Mouse (Mus musculus) embryonic facial prominence, embryonic 12.5 days (tissue): Measurements from ENCODE around the gene Nudt4. TPM values are rescaled to one million over a fixed set of nuclear protein-coding genes. Genes with fewer than 3 reads are reported as not detected.
"Not testable (repeated sequence)": the region's sequence is repeated elsewhere in the genome, so short reads cannot be mapped to it uniquely, and the experiment has no call there.

Experiments used
- ATAC-seq: fragments of 200-750 bp; cut with Nextera tagmentation; 2 replicates; pipeline ENCODE4 v1.8.0; 2017; ENCODE audit not compliant: insufficient number of reproducible peaks, insufficient read depth, low FRiP score, low TSS enrichment
- H3K27ac ChIP-seq: fragments of 300-500 bp; sonication (generic); 2 replicates; pipeline ENCODE4 v1.5.1; 2016; ENCODE audit warnings: mild to moderate bottlenecking
- H3K27me3 ChIP-seq: fragments of 300-500 bp; sonication (generic); 2 replicates; pipeline ENCODE4 v1.6.1; 2016; ENCODE audit warnings: mild to moderate bottlenecking, moderate library complexity
- H3K36me3 ChIP-seq: fragments of 300-500 bp; sonication (generic); 2 replicates; pipeline ENCODE4 v1.6.1; 2016; ENCODE audit warnings: mild to moderate bottlenecking
- H3K4me1 ChIP-seq: fragments of 300-500 bp; sonication (generic); 2 replicates; pipeline ENCODE4 v1.6.1; 2016
- H3K4me2 ChIP-seq: fragments of 300-500 bp; sonication (generic); replicated peaks from 2 replicates; pipeline ENCODE4 v1.6.1; 2016; ENCODE audit warnings: mild to moderate bottlenecking, moderate library complexity
- H3K4me3 ChIP-seq: fragments of 300-500 bp; sonication (generic); 2 replicates; pipeline ENCODE4 v1.5.1; 2016; ENCODE audit warnings: mild to moderate bottlenecking
- H3K9ac ChIP-seq: fragments of 300-500 bp; sonication (generic); 2 replicates; pipeline ENCODE4 v1.6.1; 2016; ENCODE audit warnings: mild to moderate bottlenecking, moderate library complexity
- H3K9me3 ChIP-seq: fragments of 300-500 bp; sonication (generic); 2 replicates; pipeline ENCODE4 v1.6.1; 2016; ENCODE audit warnings: mild to moderate bottlenecking, moderate library complexity
- WGBS: fragments of 180-500 bp; shearing (Covaris S2); methylation state at CpG from one replicate; pipeline ENCODE4 v1.1.7; 2016; 5-methylcytosine and 5-hydroxymethylcytosine counted together
- polyA plus RNA-seq: library from polyadenylated mRNA; unstranded; fragments of >200 nt; fragmentation: Nextera tagmentation; extraction: Ambion mirVana; gene quantifications from 2 replicates; pipeline ENCODE4 v1.2.1, GENCODE M21; 2016

Gene Nudt4
- polyA plus RNA-seq, 1 experiment from 2014 or later: 122 TPM

GRCm38 (mm10) chr10:95550506-95550905, 13.4 kb downstream of the Nudt4 start:
- 55% methylated on average over 1 of the region's 1 CpGs for WGBS

GRCm38 (mm10) chr10:95549080-95549479, 14.9 kb downstream of the Nudt4 start:
- not testable (repeated sequence) for H3K9me3 ChIP-seq, H3K4me2 ChIP-seq, H3K4me3 ChIP-seq, H3K27me3 ChIP-seq, H3K4me1 ChIP-seq, ATAC-seq, H3K27ac ChIP-seq, H3K9ac ChIP-seq
- 57% methylated on average over 5 of the region's 5 CpGs for WGBS
- H3K36me3 ChIP-seq: peaks cover 53% of the 10 kb centered on the region

More at GRCm38 (mm10) chr10:95550506-95550905, 13.4 kb downstream of the Nudt4 start:
- Histone ChIP-seq H3K36me3 (peaks cover 45% of the 10 kb centered on the region), H3K4me2 (no peak overlapping the region), H3K27me3 (no peaks in the 10 kb centered on the region), H3K9ac (no peak overlapping the region), H3K4me1 (no peaks in the 10 kb centered on the region), H3K9me3 (no peaks in the 10 kb centered on the region), H3K4me3 (no peak overlapping the region), H3K27ac (no peak overlapping the region)
- ATAC-seq: no peak

- no peak overlapping the region for H3K9ac ChIP-seq
- peaks cover 3% of the 10 kb centered on the region; the same call in 1 of the 2 replicates for H3K4me1 ChIP-seq
- no peak for ATAC-seq
- H3K36me3 ChIP-seq: peaks cover 52% of the 10 kb centered on the region
- no peak overlapping the region for H3K4me3 ChIP-seq
- H3K27ac ChIP-seq: no peak overlapping the region
- H3K9me3 ChIP-seq: no peaks in the 10 kb centered on the region
- 83% methylated on average over 11 of the region's 11 CpGs for WGBS
- H3K4me2 ChIP-seq: no peak overlapping the region
- no peaks in the 10 kb centered on the region for H3K27me3 ChIP-seq
Observed at GRCm38 (mm10) chr10:95548154-95548826, 15.7 kb downstream of the Nudt4 start.

- peaks cover 55% of the 10 kb centered on the region for H3K36me3 ChIP-seq
Observed at GRCm38 (mm10) chr10:95546178-95546577, 17.8 kb downstream of the Nudt4 start.

GRCm38 (mm10) chr10:95545051-95545450, 18.9 kb downstream of the Nudt4 start:
- 76% methylated on average over 4 of the region's 4 CpGs for WGBS
- no peaks in the 10 kb centered on the region for H3K27me3 ChIP-seq
- no peak for ATAC-seq
- no peak overlapping the region for H3K9ac ChIP-seq
- H3K4me1 ChIP-seq: peaks cover 3% of the 10 kb centered on the region; the same call in 1 of the 2 replicates
- no peak overlapping the region for H3K4me2 ChIP-seq
- no peak overlapping the region for H3K4me3 ChIP-seq
- H3K27ac ChIP-seq: no peak overlapping the region
- no peaks in the 10 kb centered on the region for H3K9me3 ChIP-seq
- peaks cover 51% of the 10 kb centered on the region; the same call in 1 of the 2 replicates for H3K36me3 ChIP-seq

More at GRCm38 (mm10) chr10:95546178-95546577, 17.8 kb downstream of the Nudt4 start:
- no peak overlapping the region for H3K4me2 ChIP-seq
- H3K9me3 ChIP-seq: no peaks in the 10 kb centered on the region
- ATAC-seq: no peak
- H3K9ac ChIP-seq: no peak overlapping the region
- no peak overlapping the region for H3K4me3 ChIP-seq
- no peak overlapping the region for H3K27ac ChIP-seq
- no peaks in the 10 kb centered on the region for H3K27me3 ChIP-seq
- peaks cover 3% of the 10 kb centered on the region; the same call in 1 of the 2 replicates for H3K4me1 ChIP-seq
- 96% methylated on average over 2 of the region's 2 CpGs for WGBS

GRCm38 (mm10) chr10:95544651-95545050, 19.3 kb downstream of the Nudt4 start:
- Histone ChIP-seq H3K4me2 (no peak overlapping the region), H3K27ac (no peak overlapping the region), H3K27me3 (no peaks in the 10 kb centered on the region), H3K36me3 (peaks cover 47% of the 10 kb centered on the region; the same call in 1 of the 2 replicates), H3K4me3 (no peak overlapping the region), H3K9me3 (no peaks in the 10 kb centered on the region), H3K4me1 (peaks cover 3% of the 10 kb centered on the region; the same call in 1 of the 2 replicates), H3K9ac (no peak overlapping the region)
- WGBS: 76% methylated on average over 2 of the region's 2 CpGs
- ATAC-seq: no peak

GRCm38 (mm10) chr10:95544004-95544403, 19.9 kb downstream of the Nudt4 start:
- Histone ChIP-seq H3K4me1 (peaks cover 3% of the 10 kb centered on the region; the same call in 1 of the 2 replicates), H3K4me2 (no peak overlapping the region), H3K4me3 (no peak overlapping the region), H3K36me3 (peaks cover 40% of the 10 kb centered on the region; the same call in 1 of the 2 replicates), H3K9me3 (no peaks in the 10 kb centered on the region), H3K9ac (no peak overlapping the region), H3K27me3 (no peaks in the 10 kb centered on the region), H3K27ac (no peak overlapping the region; the same call in 1 of the 2 replicates)
- no peak for ATAC-seq

- H3K4me3 ChIP-seq: no peak overlapping the region
- H3K27me3 ChIP-seq: no peaks in the 10 kb centered on the region
- H3K4me2 ChIP-seq: no peak overlapping the region
- H3K36me3 ChIP-seq: peaks cover 37% of the 10 kb centered on the region; the same call in 1 of the 2 replicates
- no peak overlapping the region for H3K27ac ChIP-seq
- no peaks in the 10 kb centered on the region for H3K9me3 ChIP-seq
- peaks cover 3% of the 10 kb centered on the region; the same call in 1 of the 2 replicates for H3K4me1 ChIP-seq
- no peak for ATAC-seq
- no peak overlapping the region for H3K9ac ChIP-seq
- WGBS: 83% methylated on average over 2 of the region's 2 CpGs
Observed at GRCm38 (mm10) chr10:95543377-95543776, 20.6 kb downstream of the Nudt4 start.

- H3K9ac ChIP-seq: no peak overlapping the region
- no peaks in the 10 kb centered on the region for H3K9me3 ChIP-seq
- H3K4me2 ChIP-seq: no peak overlapping the region
- H3K36me3 ChIP-seq: peaks cover 32% of the 10 kb centered on the region; the same call in 1 of the 2 replicates
- no peak overlapping the region for H3K27ac ChIP-seq
- H3K4me1 ChIP-seq: peaks cover 3% of the 10 kb centered on the region; the same call in 1 of the 2 replicates
- ATAC-seq: no peak
- H3K4me3 ChIP-seq: no peak overlapping the region
- H3K27me3 ChIP-seq: no peaks in the 10 kb centered on the region
- WGBS: 89% methylated on average over 4 of the region's 4 CpGs
Observed at GRCm38 (mm10) chr10:95542916-95543315, 21.0 kb downstream of the Nudt4 start.

- no peaks in the 10 kb centered on the region for H3K27me3 ChIP-seq
- H3K36me3 ChIP-seq: peaks cover 16% of the 10 kb centered on the region; the same call in 1 of the 2 replicates
- H3K27ac ChIP-seq: no peak overlapping the region
- no peak overlapping the region for H3K9ac ChIP-seq
- 87% methylated on average over 3 of the region's 3 CpGs for WGBS
- H3K9me3 ChIP-seq: no peaks in the 10 kb centered on the region
- H3K4me1 ChIP-seq: peaks cover 3% of the 10 kb centered on the region; the same call in 1 of the 2 replicates
- H3K4me3 ChIP-seq: no peak overlapping the region
- no peak overlapping the region for H3K4me2 ChIP-seq
- ATAC-seq: no peak
Observed at GRCm38 (mm10) chr10:95539841-95540240, 24.1 kb downstream of the Nudt4 start.

GRCm38 (mm10) chr10:95539260-95539659, 24.7 kb downstream of the Nudt4 start:
- Histone ChIP-seq H3K9ac (no peak overlapping the region), H3K9me3 (no peaks in the 10 kb centered on the region), H3K27ac (no peak overlapping the region), H3K36me3 (peaks cover 10% of the 10 kb centered on the region; the same call in 1 of the 2 replicates), H3K4me2 (no peak overlapping the region), H3K27me3 (no peaks in the 10 kb centered on the region), H3K4me3 (no peak overlapping the region), H3K4me1 (peaks cover 3% of the 10 kb centered on the region; the same call in 1 of the 2 replicates)
- WGBS: 92% methylated on average over 3 of the region's 3 CpGs
- no peak for ATAC-seq

GRCm38 (mm10) chr10:95536222-95536541, 27.8 kb downstream of the Nudt4 start:
- Histone ChIP-seq H3K27ac (no peak overlapping the region), H3K9ac (no peak overlapping the region), H3K4me1 (no peaks in the 10 kb centered on the region), H3K4me2 (no peak overlapping the region), H3K4me3 (no peak overlapping the region), H3K36me3 (no peaks in the 10 kb centered on the region), H3K27me3 (no peaks in the 10 kb centered on the region), H3K9me3 (no peaks in the 10 kb centered on the region)
- ATAC-seq: no peak
- WGBS: 87% methylated on average over 6 of the region's 6 CpGs
